Mouse (Mus musculus): ENCODE measurements around the gene Mindy4.

Mindy4 gene

GRCm38 (mm10) chr6:55252731-55253247, 49.6 kb downstream of the Mindy4 start:
- in situ Hi-C loops (cut with MboI; ENCODE audit: low sequenced_read_pairs) = no loop called here

GRCm38 (mm10) chr6:55256500-55257191, 53.5 kb downstream of the Mindy4 start:
- in situ Hi-C loops (cut with MboI; ENCODE audit: low sequenced_read_pairs) = no loop called here

- in situ Hi-C loops (cut with MboI; ENCODE audit: low sequenced_read_pairs) = no loop called here
Measured at GRCm38 (mm10) chr6:55257246-55257645, 54.1 kb downstream of the Mindy4 start.

GRCm38 (mm10) chr6:55258428-55259325, 55.5 kb downstream of the Mindy4 start:
- in situ Hi-C loops (cut with MboI; ENCODE audit: low sequenced_read_pairs) = no loop called here

- in situ Hi-C loops (cut with MboI; ENCODE audit: low sequenced_read_pairs) = no loop called here
Measured at GRCm38 (mm10) chr6:55262161-55262560, 59.0 kb downstream of the Mindy4 start.

GRCm38 (mm10) chr6:55263490-55264046, 60.4 kb downstream of the Mindy4 start:
- in situ Hi-C loops (cut with MboI; ENCODE audit: low sequenced_read_pairs) = no loop called here

- in situ Hi-C loops (cut with MboI; ENCODE audit: low sequenced_read_pairs) = no loop called here
Measured at GRCm38 (mm10) chr6:55264741-55265366, 61.7 kb downstream of the Mindy4 start.

- in situ Hi-C loops (cut with MboI; ENCODE audit: low sequenced_read_pairs) = no loop called here
Measured at GRCm38 (mm10) chr6:55272952-55273351, 69.8 kb downstream of the Mindy4 start.

GRCm38 (mm10) chr6:55273463-55273862, 70.3 kb downstream of the Mindy4 start:
- in situ Hi-C loops (cut with MboI; ENCODE audit: low sequenced_read_pairs) = no loop called here

- in situ Hi-C loops (cut with MboI; ENCODE audit: low sequenced_read_pairs) = no loop called here
Measured at GRCm38 (mm10) chr6:55275000-55275399, 71.8 kb downstream of the Mindy4 start.

GRCm38 (mm10) chr6:55275786-55276185, 72.6 kb downstream of the Mindy4 start:
- in situ Hi-C loops (cut with MboI; ENCODE audit: low sequenced_read_pairs) = no loop called here

- in situ Hi-C loops (cut with MboI; ENCODE audit: low sequenced_read_pairs) = no loop called here
Measured at GRCm38 (mm10) chr6:55276692-55277282, 73.6 kb downstream of the Mindy4 start.

- in situ Hi-C loops (cut with MboI; ENCODE audit: low sequenced_read_pairs) = no loop called here
Measured at GRCm38 (mm10) chr6:55278086-55278485, 74.9 kb downstream of the Mindy4 start.

- in situ Hi-C loops (cut with MboI; ENCODE audit: low sequenced_read_pairs) = no loop called here
Measured at GRCm38 (mm10) chr6:55278520-55278919, 75.3 kb downstream of the Mindy4 start.

- in situ Hi-C loops (cut with MboI; ENCODE audit: low sequenced_read_pairs) = no loop called here
Measured at GRCm38 (mm10) chr6:55280979-55281378, 77.8 kb downstream of the Mindy4 start.

GRCm38 (mm10) chr6:55281687-55282086, 78.5 kb downstream of the Mindy4 start:
- in situ Hi-C loops (cut with MboI; ENCODE audit: low sequenced_read_pairs) = no loop called here

GRCm38 (mm10) chr6:55282348-55282747, 79.2 kb downstream of the Mindy4 start:
- in situ Hi-C loops (cut with MboI; ENCODE audit: low sequenced_read_pairs) = no loop called here

- in situ Hi-C loops (cut with MboI; ENCODE audit: low sequenced_read_pairs) = no loop called here
Measured at GRCm38 (mm10) chr6:55285218-55285617, 82.0 kb downstream of the Mindy4 start.

GRCm38 (mm10) chr6:55288007-55288602, 84.9 kb downstream of the Mindy4 start:
- in situ Hi-C loops (cut with MboI; ENCODE audit: low sequenced_read_pairs) = no loop called here

- in situ Hi-C loops (cut with MboI; ENCODE audit: low sequenced_read_pairs) = no loop called here
Measured at GRCm38 (mm10) chr6:55294549-55295131, 91.5 kb downstream of the Mindy4 start.
